Mouse (Mus musculus) intestine, embryonic 16.5 days (tissue): Measurements from ENCODE around the gene Pdik1l. TPM values are rescaled to one million over a fixed set of nuclear protein-coding genes. Genes with fewer than 3 reads are reported as not detected.

ENCODE experiments used
- ATAC-seq: fragments of 200-750 bp; cut with Nextera tagmentation; 2 replicates; pipeline ENCODE4 v1.8.0; 2017; ENCODE audit warnings: moderate TSS enrichment, moderate library complexity
- H3K27ac ChIP-seq: fragments of 300-500 bp; sonication (generic); 2 replicates; pipeline ENCODE4 v1.5.1; 2014; ENCODE audit warnings: mild to moderate bottlenecking, low read length
- H3K27me3 ChIP-seq: fragments of 300-500 bp; sonication (generic); replicated peaks from 2 replicates; pipeline ENCODE4 v1.6.1; 2014; ENCODE audit warnings: low read length, control low read depth, mixed read lengths; ENCODE audit not compliant: control insufficient read depth, insufficient read depth
- H3K36me3 ChIP-seq: fragments of 300-500 bp; sonication (generic); 2 replicates; pipeline ENCODE4 v1.6.1; 2014; ENCODE audit warnings: low read length, control low read depth; ENCODE audit not compliant: control insufficient read depth, insufficient read depth
- H3K4me1 ChIP-seq: fragments of 300-500 bp; sonication (generic); 2 replicates; pipeline ENCODE4 v1.6.1; 2014; ENCODE audit warnings: low read length, control low read depth, mixed read lengths; ENCODE audit not compliant: control insufficient read depth, insufficient read depth
- H3K4me2 ChIP-seq: fragments of 300-500 bp; sonication (generic); 2 replicates; pipeline ENCODE4 v1.6.1; 2014; ENCODE audit warnings: low read depth, low read length, control low read depth
- H3K4me3 ChIP-seq: fragments of 300-500 bp; sonication (generic); 2 replicates; pipeline ENCODE4 v1.5.1; 2014; ENCODE audit warnings: mild to moderate bottlenecking, low read length
- H3K9ac ChIP-seq: fragments of 300-500 bp; sonication (generic); 2 replicates; pipeline ENCODE4 v1.6.1; 2014; ENCODE audit warnings: low read depth, low read length
- H3K9me3 ChIP-seq: fragments of 300-500 bp; sonication (generic); 2 replicates; pipeline ENCODE4 v1.6.1; 2016; ENCODE audit warnings: low read length, control low read depth; ENCODE audit not compliant: control insufficient read depth
- WGBS: fragments of 180-500 bp; shearing (Covaris S2); extraction: QIAGEN DNeasy Blood & Tissue Kit; methylation state at CpG from one replicate; pipeline ENCODE4 v1.1.7; 2014; 5-methylcytosine and 5-hydroxymethylcytosine counted together
- polyA plus RNA-seq: library from polyadenylated mRNA; unstranded; fragments of >200 nt; fragmentation: Nextera tagmentation; extraction: Ambion mirVana; gene quantifications from 2 replicates; pipeline ENCODE4 v1.2.1, GENCODE M21; 2015

Gene Pdik1l
- polyA plus RNA-seq, 1 experiment from 2014 or later = 16.5 TPM

DNA sequence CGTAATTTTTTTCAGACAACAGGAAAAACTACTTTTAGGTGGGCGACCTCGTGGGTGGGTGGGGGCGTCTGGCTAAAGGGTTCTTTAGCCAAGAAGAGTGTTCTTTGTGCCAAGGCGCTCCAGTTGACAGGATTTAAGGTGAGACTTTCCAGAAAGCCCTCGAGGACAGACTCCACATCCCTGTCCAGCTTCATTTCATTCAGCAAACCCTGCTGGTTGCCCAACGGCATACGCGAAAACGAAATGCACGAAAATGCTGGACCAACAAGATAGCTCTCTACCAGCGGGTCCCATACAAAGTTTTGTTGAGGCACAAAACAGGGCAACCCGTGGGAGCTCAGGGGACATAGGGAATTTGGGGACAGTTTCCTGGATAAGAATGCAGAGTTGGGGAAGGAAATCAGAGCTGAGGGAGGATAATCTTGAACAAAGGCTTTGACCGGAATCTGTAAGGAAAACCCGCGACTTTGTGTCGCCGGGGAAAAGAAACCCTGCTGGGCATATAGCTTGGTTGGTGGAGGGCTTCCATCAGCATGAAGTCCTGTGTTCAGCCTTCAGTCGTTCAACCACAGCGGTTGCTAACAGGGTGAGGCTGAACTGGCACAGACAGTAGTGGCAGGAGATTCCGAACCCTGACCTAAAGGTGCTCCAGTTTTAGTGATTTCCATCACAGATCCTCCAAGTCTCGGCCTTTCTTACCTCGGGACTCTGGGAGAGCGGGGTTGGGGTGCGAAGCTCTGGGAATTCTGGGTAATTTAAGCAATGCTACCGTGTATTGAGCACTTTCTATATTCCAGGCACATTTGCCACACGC lies 37.4 kb downstream of the Pdik1l start:
- no peak overlapping the region for H3K27ac ChIP-seq
- peak overlapping the region; percentile 51 for H3K4me3 ChIP-seq
- peaks cover 51% of the 10 kb centered on the region for H3K27me3 ChIP-seq
- WGBS = 22% methylated on average over 27 of the region's 27 CpGs
- no peaks in the 10 kb centered on the region for H3K36me3 ChIP-seq
- peak overlapping the region; percentile 92 for H3K4me2 ChIP-seq
- H3K9me3 ChIP-seq = no peaks in the 10 kb centered on the region
- ATAC-seq = no peak
- peak overlapping the region; percentile 64; the same call in 1 of the 2 replicates for H3K9ac ChIP-seq
- peaks cover 35% of the 10 kb centered on the region for H3K4me1 ChIP-seq

GRCm38 (mm10) chr4:134249651-134250050 lies 38.0 kb downstream of the Pdik1l start:
- Histone ChIP-seq H3K4me3 (peak overlapping the region; percentile 45), H3K4me2 (peak overlapping the region; percentile 75), H3K27me3 (peaks cover 51% of the 10 kb centered on the region), H3K4me1 (peaks cover 38% of the 10 kb centered on the region), H3K9ac (peak overlapping the region; percentile 54), H3K27ac (no peak overlapping the region), H3K36me3 (no peaks in the 10 kb centered on the region), H3K9me3 (no peaks in the 10 kb centered on the region)
- under 1% methylated on average over 30 of the region's 30 CpGs for WGBS
- peak; percentile 38; the same call in 1 of the 2 replicates for ATAC-seq

DNA sequence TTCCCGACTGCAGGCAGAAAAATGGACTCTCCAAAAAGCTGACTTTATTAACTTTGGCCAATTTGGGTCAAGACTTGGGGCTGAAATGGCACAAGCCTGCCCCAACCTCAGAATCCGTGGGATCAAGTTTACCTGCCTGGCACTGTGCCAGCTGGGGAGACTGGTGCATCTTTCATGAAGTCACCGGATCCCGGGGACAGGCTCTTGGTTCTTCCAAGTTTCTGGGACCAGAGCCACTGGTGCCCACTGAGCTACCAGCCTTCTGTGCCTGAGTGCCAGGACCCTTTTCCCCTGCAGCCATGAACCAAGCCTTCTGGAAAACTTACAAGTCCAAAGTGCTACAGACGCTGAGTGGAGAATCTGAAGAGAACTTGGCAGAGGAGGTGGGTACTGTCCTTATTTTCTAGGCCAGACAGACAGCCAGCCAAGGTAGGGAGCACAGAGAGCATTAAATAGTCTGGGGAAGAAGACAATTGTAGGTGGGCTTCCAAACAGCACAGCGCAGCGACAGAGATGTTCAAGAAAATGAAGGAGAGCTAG lies 40.9 kb downstream of the Pdik1l start, which contains the start of gene Gm30191:
Gene Gm30191 (plus strand): TSS at position 217 of the 540 bp plus-strand sequence.
- Histone ChIP-seq H3K27ac (no peak within 1 kb of the TSS), H3K4me1 (peaks cover 28% of the 10 kb centered on the region), H3K27me3 (peaks cover 31% of the 10 kb centered on the region), H3K9ac (peak within 1 kb of the TSS; percentile 26; the same call in 1 of the 2 replicates), H3K9me3 (no peaks in the 10 kb centered on the region), H3K4me2 (peak within 1 kb of the TSS; percentile 84), H3K36me3 (no peaks in the 10 kb centered on the region), H3K4me3 (peak within 1 kb of the TSS; percentile 63)
- no peak for ATAC-seq
- WGBS = 70% methylated on average over 7 of the region's 7 CpGs

DNA sequence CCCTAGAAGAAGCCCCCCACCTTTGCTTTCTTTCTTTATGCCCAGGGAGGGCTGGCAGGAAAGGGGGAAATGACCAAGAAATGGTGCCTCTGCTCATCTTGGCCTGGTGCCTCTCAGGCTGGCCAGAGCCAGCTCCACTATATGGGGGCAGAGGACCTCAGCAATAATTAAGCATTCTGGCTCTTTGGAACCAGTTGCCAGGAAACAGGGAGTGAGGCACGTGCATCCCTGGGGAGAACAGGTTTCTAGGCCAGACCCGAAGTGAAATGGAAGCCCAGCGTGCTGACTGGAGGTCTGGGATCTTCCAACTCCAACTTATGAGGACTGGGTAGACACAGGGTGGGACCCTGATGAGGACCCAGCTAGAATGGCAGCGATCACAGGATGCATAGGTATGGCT lies 41.4 kb downstream of the Pdik1l start:
- H3K36me3 ChIP-seq = no peaks in the 10 kb centered on the region
- H3K27ac ChIP-seq = no peak overlapping the region
- no peak overlapping the region for H3K9ac ChIP-seq
- no peaks in the 10 kb centered on the region for H3K9me3 ChIP-seq
- ATAC-seq = no peak
- H3K4me2 ChIP-seq = no peak overlapping the region
- peaks cover 26% of the 10 kb centered on the region for H3K27me3 ChIP-seq
- 45% methylated on average over 4 of the region's 4 CpGs for WGBS
- H3K4me3 ChIP-seq = no peak overlapping the region
- H3K4me1 ChIP-seq = peaks cover 24% of the 10 kb centered on the region

- Histone ChIP-seq H3K27me3 (peaks cover 16% of the 10 kb centered on the region; the same call in 1 of the 2 replicates), H3K27ac (no peak within 1 kb of the TSS)
Observed at GRCm38 (mm10) chr4:134245148-134245843, 42.4 kb downstream of the Pdik1l start, which contains the start of gene Zfp593. TSS of gene Zfp593 (minus strand) at chr4:134245592.

DNA sequence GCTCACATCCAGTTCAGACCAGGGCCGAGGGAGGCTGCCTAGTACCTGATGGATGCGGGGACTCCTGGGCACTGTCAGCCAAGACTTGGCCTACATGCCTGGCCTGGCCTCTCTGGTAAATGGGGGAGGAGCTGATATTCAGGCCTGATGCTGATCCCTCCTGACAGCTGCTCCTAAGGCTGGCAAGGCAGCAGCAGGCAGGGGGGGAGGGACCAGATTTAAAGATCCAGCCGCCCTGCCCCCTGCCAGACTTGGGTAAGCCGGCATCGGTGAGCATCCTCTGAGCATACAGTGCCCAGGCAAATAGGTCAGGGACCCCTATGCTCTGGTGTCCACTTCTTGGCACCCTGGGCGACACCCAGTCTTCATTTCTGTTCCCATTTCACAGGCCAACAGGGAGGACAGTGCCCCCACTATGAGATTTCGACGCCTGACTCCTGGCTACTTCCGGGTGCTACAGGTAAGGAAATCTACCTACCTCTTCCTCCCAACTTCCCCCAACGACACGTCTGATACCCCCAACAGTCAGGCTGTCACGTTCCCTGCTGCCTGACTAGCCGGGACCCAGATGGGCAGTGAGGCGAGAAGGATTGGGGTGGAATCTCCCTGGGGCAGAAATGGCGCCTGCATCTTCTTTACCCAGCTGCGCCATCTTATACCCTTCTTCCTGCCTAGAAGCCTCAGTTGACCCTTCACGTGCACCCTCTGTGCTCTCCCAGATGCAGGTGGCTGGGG lies 44.0 kb downstream of the Pdik1l start, which contains the start of gene E130218I03Rik:
Gene E130218I03Rik (plus strand): TSS at position 147 of the 735 bp plus-strand sequence.
- no peak within 1 kb of the TSS; the same call in 1 of the 2 replicates for H3K4me3 ChIP-seq
- peak within 1 kb of the TSS; percentile 84 for H3K4me2 ChIP-seq
- WGBS = 94% methylated on average over 17 of the region's 17 CpGs
- peaks cover 14% of the 10 kb centered on the region; the same call in 1 of the 2 replicates for H3K27me3 ChIP-seq
- H3K9me3 ChIP-seq = no peaks in the 10 kb centered on the region
- H3K4me1 ChIP-seq = peaks cover 10% of the 10 kb centered on the region
- no peak within 1 kb of the TSS for H3K27ac ChIP-seq
- ATAC-seq = no peak
- no peaks in the 10 kb centered on the region for H3K36me3 ChIP-seq
- H3K9ac ChIP-seq = peak within 1 kb of the TSS; percentile 87

More at GRCm38 (mm10) chr4:134245148-134245843, 42.4 kb downstream of the Pdik1l start, which contains the start of gene Zfp593:
- H3K9ac ChIP-seq = peak within 1 kb of the TSS; percentile 87
- WGBS = under 1% methylated on average over 60 of the region's 60 CpGs
- H3K4me2 ChIP-seq = peak within 1 kb of the TSS; percentile 84
- H3K4me1 ChIP-seq = peaks cover 15% of the 10 kb centered on the region
- H3K4me3 ChIP-seq = peak within 1 kb of the TSS; percentile 63
- ATAC-seq = peak; percentile 81
- H3K36me3 ChIP-seq = no peaks in the 10 kb centered on the region
- no peaks in the 10 kb centered on the region for H3K9me3 ChIP-seq

GRCm38 (mm10) chr4:134238686-134239085 lies 49.0 kb downstream of the Pdik1l start:
- H3K4me2 ChIP-seq = peak overlapping the region; percentile 54
- no peak overlapping the region for H3K27ac ChIP-seq
- H3K27me3 ChIP-seq = 0 out of 2 replicates have a peak, but pooled peaks cover 2% of the 10 kb centered on the region
- H3K4me1 ChIP-seq = 0 out of 2 replicates have a peak, but pooled peaks cover 6% of the 10 kb centered on the region
- H3K4me3 ChIP-seq = peak overlapping the region; percentile 58
- WGBS = 10% methylated on average over 10 of the region's 10 CpGs
- H3K9ac ChIP-seq = no peak overlapping the region
- ATAC-seq = peak; percentile 16
- no peaks in the 10 kb centered on the region for H3K9me3 ChIP-seq
- H3K36me3 ChIP-seq = no peaks in the 10 kb centered on the region

- no peaks in the 10 kb centered on the region for H3K9me3 ChIP-seq
- H3K36me3 ChIP-seq = no peaks in the 10 kb centered on the region
- ATAC-seq = peak; percentile 97
- peak within 1 kb of the TSS; percentile 54 for H3K4me2 ChIP-seq
- peak within 1 kb of the TSS; percentile 58 for H3K4me3 ChIP-seq
- 0 out of 2 replicates have a peak, but pooled peaks cover 6% of the 10 kb centered on the region for H3K4me1 ChIP-seq
- 0 out of 2 replicates have a peak, but pooled peaks cover 2% of the 10 kb centered on the region for H3K27me3 ChIP-seq
- WGBS = 1% methylated on average over 18 of the region's 18 CpGs
- peak within 1 kb of the TSS; percentile 70 for H3K9ac ChIP-seq
- H3K27ac ChIP-seq = peak within 1 kb of the TSS; percentile 77
Observed at GRCm38 (mm10) chr4:134238279-134238651, 49.4 kb downstream of the Pdik1l start, which contains the start of gene Cnksr1. TSS of gene Cnksr1 (minus strand) at chr4:134238399.
